ENCODE assay signal across 13 mouse cellular contexts in the genomic region with DNA sequence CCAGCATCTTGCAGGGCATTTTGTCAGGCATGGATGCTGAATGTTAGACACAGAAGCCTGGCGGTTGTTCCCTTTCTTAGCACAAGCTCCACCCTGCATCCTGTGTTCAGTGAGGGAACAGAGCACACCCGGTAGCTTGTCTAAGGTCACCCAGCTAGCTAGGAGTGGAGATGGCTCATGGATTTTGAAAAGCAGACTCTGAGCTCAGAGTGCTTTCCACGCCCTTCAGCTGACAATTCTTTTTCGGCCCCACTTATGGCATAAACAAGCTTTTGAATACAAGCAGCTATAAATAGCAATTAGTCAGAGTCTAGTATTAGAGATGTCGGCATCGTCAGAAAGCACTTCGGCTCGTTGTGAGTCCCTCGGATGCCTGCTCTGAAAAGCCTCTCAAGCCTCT.
A peak's percentile ranks its signal among the peaks of the same experiment; 100 is the strongest.
DNase-seq lines count a peak whose midpoint lies in the region; ATAC-seq and TF ChIP-seq lines count a peak whose summit lies in the region.
"Had no signal": no experiment of that assay in that cellular context is flagged by ENCODE, and none has a peak within 500 bp of the region (broad histone marks: within the 10 kb centered on the region; RNA-seq: fewer than 3 reads in every experiment).

No protein-coding gene starts in this region.

- no peak overlapping the region for H3K4me2 ChIP-seq in midbrain, embryonic 15.5 days
- peak overlapping the region; percentile 45 for H3K4me2 ChIP-seq in heart, embryonic 15.5 days
- no peak overlapping the region for H3K4me2 ChIP-seq in stomach, postnatal 0 days (replicated peaks; ENCODE audit: low read depth)
- H3K4me2 ChIP-seq: hindbrain, embryonic 14.5 days; liver, embryonic 11.5 days; midbrain, embryonic 12.5 days had no signal

- no peak for TF ChIP-seq CTCF in stomach, postnatal 0 days (IDR thresholded peaks at IDR 0.05; ENCODE audit: low read depth)

- ATAC-seq in frontal cortex, adult (ENCODE audit: low TSS enrichment): peak; percentile 51
- ATAC-seq in midbrain, embryonic 15.5 days (replicated peaks): no peak
- ATAC-seq in heart, embryonic 15.5 days (replicated peaks; ENCODE audit: insufficient number of reproducible peaks, insufficient read depth, low FRiP score, low read depth): peak; percentile 87
- peak; percentile 42; the same call in 1 of the 2 replicates for ATAC-seq in stomach, postnatal 0 days (ENCODE audit: low FRiP score, low TSS enrichment)

- no peak for TF ChIP-seq EP300 in stomach, postnatal 0 days (optimal IDR thresholded peaks at IDR 0.05)

- no peaks in the 10 kb centered on the region for H3K36me3 ChIP-seq in midbrain, embryonic 15.5 days (replicated peaks)
- no peaks in the 10 kb centered on the region for H3K36me3 ChIP-seq in midbrain, embryonic 10.5 days
- H3K36me3 ChIP-seq in heart, embryonic 15.5 days: 0 out of 2 replicates have a peak, but pooled peaks cover 3% of the 10 kb centered on the region
- H3K36me3 ChIP-seq in stomach, postnatal 0 days (ENCODE audit: control insufficient read depth, insufficient read depth, low read length): no peaks in the 10 kb centered on the region
- H3K36me3 ChIP-seq: midbrain, embryonic 12.5 days had no signal

- peaks cover 21% of the 10 kb centered on the region for H3K4me1 ChIP-seq in midbrain, embryonic 15.5 days
- peaks cover 19% of the 10 kb centered on the region for H3K4me1 ChIP-seq in midbrain, embryonic 10.5 days
- peaks cover 25% of the 10 kb centered on the region for H3K4me1 ChIP-seq in heart, embryonic 15.5 days (replicated peaks)
- no peaks in the 10 kb centered on the region for H3K4me1 ChIP-seq in stomach, postnatal 0 days (replicated peaks; ENCODE audit: control insufficient read depth, insufficient read depth)

- 61% methylated on average over 9 of the region's 9 CpGs for WGBS in midbrain, embryonic 15.5 days
- WGBS in midbrain, embryonic 10.5 days: 87% methylated on average over 9 of the region's 9 CpGs
- 33% methylated on average over 9 of the region's 9 CpGs for WGBS in heart, embryonic 15.5 days
- 36% methylated on average over 9 of the region's 9 CpGs for WGBS in stomach, postnatal 0 days

- DNase-seq in frontal cortex, postnatal 10 days (ENCODE audit: low spot score in 2 of 2): no peak
- DNase-seq in midbrain, embryonic 10.5 days (ENCODE audit: low spot score): no peak
- no peak for DNase-seq in stomach, postnatal 0 days (ENCODE audit: low spot score)
- no peak for DNase-seq in adrenal gland, postnatal 4 days (ENCODE audit: low spot score in 2 of 2)
- no peak for DNase-seq in embryo, embryonic 11 days
- DNase-seq: adrenal gland, postnatal 36 days; thymus, postnatal 14 days had no signal

- peak overlapping the region; percentile 26; the same call in 1 of the 2 replicates for H3K27ac ChIP-seq in midbrain, embryonic 15.5 days
- no peak overlapping the region for H3K27ac ChIP-seq in midbrain, embryonic 10.5 days (replicated peaks)
- peak overlapping the region; percentile 91 for H3K27ac ChIP-seq in heart, embryonic 15.5 days
- H3K27ac ChIP-seq in stomach, postnatal 0 days (replicated peaks): peak overlapping the region; percentile 30; the same call in 1 of the 2 replicates
- H3K27ac ChIP-seq: hindbrain, embryonic 14.5 days; midbrain, embryonic 12.5 days had no signal

- H3K9ac ChIP-seq in midbrain, embryonic 15.5 days: no peak overlapping the region
- H3K9ac ChIP-seq in heart, embryonic 15.5 days: no peak overlapping the region
- no peak overlapping the region for H3K9ac ChIP-seq in stomach, postnatal 0 days (ENCODE audit: low read length)
- H3K9ac ChIP-seq: hindbrain, embryonic 14.5 days; midbrain, embryonic 12.5 days had no signal

- no peaks in the 10 kb centered on the region for H3K27me3 ChIP-seq in midbrain, embryonic 15.5 days (replicated peaks)
- H3K27me3 ChIP-seq in midbrain, embryonic 10.5 days (ENCODE audit: low read depth, poor library complexity, severe bottlenecking): no peaks in the 10 kb centered on the region
- H3K27me3 ChIP-seq in heart, embryonic 15.5 days: no peaks in the 10 kb centered on the region
- H3K27me3 ChIP-seq in stomach, postnatal 0 days (ENCODE audit: control insufficient read depth, insufficient read depth, low read length): no peaks in the 10 kb centered on the region
- H3K27me3 ChIP-seq: midbrain, embryonic 12.5 days had no signal

- peaks cover 4% of the 10 kb centered on the region for H3K9me3 ChIP-seq in midbrain, embryonic 15.5 days
- no peaks in the 10 kb centered on the region; the same call in 1 of the 2 replicates for H3K9me3 ChIP-seq in midbrain, embryonic 10.5 days (replicated peaks)
- no peaks in the 10 kb centered on the region for H3K9me3 ChIP-seq in heart, embryonic 15.5 days (replicated peaks)
- no peaks in the 10 kb centered on the region for H3K9me3 ChIP-seq in stomach, postnatal 0 days (ENCODE audit: control insufficient read depth, low read length)

- H3K4me3 ChIP-seq in midbrain, embryonic 15.5 days: no peak overlapping the region
- H3K4me3 ChIP-seq in midbrain, embryonic 10.5 days: no peak overlapping the region
- H3K4me3 ChIP-seq in heart, embryonic 15.5 days: no peak overlapping the region; the same call in 1 of the 2 replicates
- no peak overlapping the region for H3K4me3 ChIP-seq in stomach, postnatal 0 days (ENCODE audit: low read depth, low read length)
- H3K4me3 ChIP-seq: midbrain, embryonic 12.5 days had no signal
